Mouse (Mus musculus): ENCODE measurements at regions not wholly inside any gene's neighbourhood (a gene's known extent, or its start where the extent isn't known, plus 50 kb on each side); places are given as distances from the start of the nearest gene placed in this dataset.
"Not testable (repeated sequence)": the region's sequence is repeated elsewhere in the genome, so short reads cannot be mapped to it uniquely, and the experiment has no call there.

DNA sequence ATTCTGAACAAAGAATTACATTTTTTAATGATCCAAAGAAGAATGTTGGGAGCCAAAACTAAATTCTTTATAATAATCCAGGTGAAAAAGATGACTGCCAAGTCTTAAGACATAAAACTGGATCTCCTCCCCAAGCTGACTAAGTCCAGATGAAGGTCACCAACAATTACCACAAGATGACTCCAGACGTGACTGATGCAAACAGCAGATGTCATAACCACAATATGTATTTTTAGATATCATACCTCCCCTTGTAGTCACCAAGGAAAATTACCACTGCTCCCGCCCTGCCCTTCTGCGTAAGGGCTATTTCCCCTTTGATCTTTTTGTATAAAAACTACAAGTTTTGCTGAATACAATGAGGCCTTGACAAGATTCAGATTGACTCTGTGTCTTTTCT, 1110.4 kb downstream of the Basp1 start:
- DNase-seq: not testable (repeated sequence)

- DNase-seq: no peak
Measured at GRCm38 (mm10) chr15:24297236-24297635, 1116.3 kb downstream of the Basp1 start.

GRCm38 (mm10) chr15:24296798-24297197, 1116.8 kb downstream of the Basp1 start:
- no peak for DNase-seq

- no peak for DNase-seq
Measured at GRCm38 (mm10) chr15:24275100-24275499, 1138.5 kb downstream of the Basp1 start.

GRCm38 (mm10) chr15:24267360-24267759, 1146.2 kb downstream of the Basp1 start:
- DNase-seq: no peak
